Mouse (Mus musculus): ENCODE data around the gene Mbd3. TPM values are rescaled to one million over a fixed set of nuclear protein-coding genes. Genes with fewer than 3 reads are reported as not detected.

The Mbd3 gene
- total and polyA plus RNA-seq, 3 experiments = 48.7 to 131 (median 67.0) TPM

GRCm38 (mm10) chr10:80419419-80419818 lies 20.1 kb upstream of the Mbd3 start:
- peaks cover 85 to 98% of the 10 kb centered on the region in 2 experiments for H3K36me3 ChIP-seq (replicated peaks in 1 of 2; ENCODE audit: control insufficient read depth in 1 of 2, insufficient read depth in 1 of 2, low read length in 1 of 2)
- DNase-seq (ENCODE audit: extremely low read depth) = no peak
- H3K9ac ChIP-seq (ENCODE audit: insufficient read depth, low read depth) = no peak overlapping the region
- TF ChIP-seq JUND (conservative IDR thresholded peaks at IDR 0.05; ENCODE audit: low read depth, low read length) = no peak
- TF ChIP-seq HCFC1 (IDR thresholded peaks at IDR 0.05; ENCODE audit: low read depth, low read length) = no peak
- TF ChIP-seq UBTF (IDR thresholded peaks at IDR 0.05; ENCODE audit: low read depth, low read length) = no peak
- no peak for TF ChIP-seq MYC (IDR thresholded peaks at IDR 0.05; ENCODE audit: low read depth, low read length)
- no peak for TF ChIP-seq NRF1 (IDR thresholded peaks at IDR 0.05; ENCODE audit: low read depth, low read length)
- TF ChIP-seq NELFE (IDR thresholded peaks at IDR 0.05; ENCODE audit: low read depth, low read length) = no peak
- no peak for TF ChIP-seq KAT2A (IDR thresholded peaks at IDR 0.05; ENCODE audit: insufficient replicate concordance, low read length)
- TF ChIP-seq RAD21 (IDR thresholded peaks at IDR 0.05; ENCODE audit: low read depth, low read length) = no peak
- TF ChIP-seq MAX (IDR thresholded peaks at IDR 0.05; ENCODE audit: low read length) = no peak
- no peak for TF ChIP-seq CHD1 (IDR thresholded peaks at IDR 0.05; ENCODE audit: low read depth, low read length)
- no peak for TF ChIP-seq GABPA (IDR thresholded peaks at IDR 0.05; ENCODE audit: insufficient replicate concordance, low read depth, low read length)
- no peak for TF ChIP-seq ZMIZ1 (IDR thresholded peaks at IDR 0.05; ENCODE audit: low read depth, low read length)
- no peak for TF ChIP-seq USF2 (conservative IDR thresholded peaks at IDR 0.05; ENCODE audit: low read depth, low read length)
- peaks cover 7% of the 10 kb centered on the region for H3K79me2 ChIP-seq (replicated peaks; ENCODE audit: control insufficient read depth, extremely low read depth, insufficient read depth, poor library complexity, severe bottlenecking)
- dilution Hi-C loops (cut with MboI; ENCODE audit: extremely low pct_ligation_motif_present, extremely low pct_unique_long_range_greater_than_20kb, low sequenced_read_pairs) (no loop called here), in situ Hi-C loops (cut with MboI; ENCODE audit: low pct_ligation_motif_present, low pct_unique_long_range_greater_than_20kb, low sequenced_read_pairs) (no loop called here)
- no peak overlapping the region for H3K27ac ChIP-seq (ENCODE audit: insufficient read depth, low read depth)
- no peaks in the 10 kb centered on the region for H3K27me3 ChIP-seq (replicated peaks)
- no peak overlapping the region for H3K4me2 ChIP-seq (ENCODE audit: insufficient read depth, low read depth, poor library complexity, severe bottlenecking)
- no peaks in the 10 kb centered on the region for H3K9me3 ChIP-seq (replicated peaks; ENCODE audit: low read length)
- peaks cover 9 to 20% of the 10 kb centered on the region in 2 experiments for H3K4me1 ChIP-seq (ENCODE audit: control insufficient read depth in 1 of 2, insufficient read depth in 2 of 2)
- no peak overlapping the region for H3K4me3 ChIP-seq (replicated peaks in 1 of 3; ENCODE audit: low read depth in 2 of 3, low read length in 2 of 3, poor library complexity in 1 of 3)

GRCm38 (mm10) chr10:80418311-80418710 lies 19.0 kb upstream of the Mbd3 start:
- H3K4me1 ChIP-seq (ENCODE audit: control insufficient read depth in 1 of 2, insufficient read depth in 2 of 2) = peaks cover 2 to 9% of the 10 kb centered on the region in 2 experiments; a peak in 3 of 4 replicates
- no peak overlapping the region for H3K9ac ChIP-seq (ENCODE audit: insufficient read depth, low read depth)
- no peak for DNase-seq (ENCODE audit: extremely low read depth)
- peaks cover 91 to 100% of the 10 kb centered on the region in 2 experiments for H3K36me3 ChIP-seq (replicated peaks in 1 of 2; ENCODE audit: control insufficient read depth in 1 of 2, insufficient read depth in 1 of 2, low read length in 1 of 2)
- no peak overlapping the region for H3K4me2 ChIP-seq (ENCODE audit: insufficient read depth, low read depth, poor library complexity, severe bottlenecking)
- in situ Hi-C loops (cut with MboI; ENCODE audit: low pct_ligation_motif_present, low pct_unique_long_range_greater_than_20kb, low sequenced_read_pairs) (no loop called here), dilution Hi-C loops (cut with MboI; ENCODE audit: extremely low pct_ligation_motif_present, extremely low pct_unique_long_range_greater_than_20kb, low sequenced_read_pairs) (no loop called here)
- H3K27ac ChIP-seq (ENCODE audit: insufficient read depth, low read depth) = no peak overlapping the region
- TF ChIP-seq TCF12 (IDR thresholded peaks at IDR 0.05; ENCODE audit: low read depth, low read length) (no peak), MYC (IDR thresholded peaks at IDR 0.05; ENCODE audit: low read depth, low read length) (no peak), USF2 (conservative IDR thresholded peaks at IDR 0.05; ENCODE audit: low read depth, low read length) (no peak), USF1 (IDR thresholded peaks at IDR 0.05; ENCODE audit: low read depth, low read length) (no peak), NELFE (IDR thresholded peaks at IDR 0.05; ENCODE audit: low read depth, low read length) (no peak), MEF2A (IDR thresholded peaks at IDR 0.05; ENCODE audit: borderline replicate concordance, low read depth, low read length) (no peak), ZC3H11A (IDR thresholded peaks at IDR 0.05; ENCODE audit: low read depth, low read length) (no peak)
- H3K27me3 ChIP-seq (replicated peaks) = no peaks in the 10 kb centered on the region
- no peaks in the 10 kb centered on the region for H3K9me3 ChIP-seq (replicated peaks; ENCODE audit: low read length)
- H3K79me2 ChIP-seq (replicated peaks; ENCODE audit: control insufficient read depth, extremely low read depth, insufficient read depth, poor library complexity, severe bottlenecking) = peaks cover 6% of the 10 kb centered on the region; the same call in 1 of the 2 replicates
- H3K4me3 ChIP-seq (replicated peaks in 1 of 3; ENCODE audit: low read depth in 2 of 3, low read length in 2 of 3, poor library complexity in 1 of 3) = no peak overlapping the region
